Mouse (Mus musculus): ENCODE results near the gene Ppox. TPM values are rescaled to one million over a fixed set of nuclear protein-coding genes. Genes with fewer than 3 reads are reported as not detected.
A peak's percentile ranks its signal among the peaks of the same experiment; 100 is the strongest.
"Not testable (repeated sequence)": the region's sequence is repeated elsewhere in the genome, so short reads cannot be mapped to it uniquely, and the experiment has no call there.

Ppox gene
- polyA plus RNA-seq, 1 experiment from 2014 or later, result 54.5 TPM

DNA sequence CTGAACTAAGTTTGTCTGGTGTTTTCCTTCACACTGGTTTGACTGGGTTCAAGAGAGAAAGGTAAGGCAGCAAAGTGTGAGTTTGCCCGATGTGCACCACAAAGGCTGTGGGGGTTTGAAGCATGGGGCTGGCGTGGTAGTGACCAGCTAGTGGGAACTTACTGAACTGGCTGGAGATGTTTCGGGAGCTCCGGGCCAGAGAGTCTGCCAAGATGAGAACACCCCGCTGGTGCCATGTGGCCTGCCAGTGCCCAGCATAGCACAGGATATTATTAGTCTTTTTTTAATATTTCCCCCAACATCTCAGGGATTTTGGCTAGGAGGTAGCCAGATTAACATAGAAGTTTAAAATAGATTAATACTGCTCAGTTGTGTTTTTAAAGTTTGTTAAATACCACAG, 39.2 kb upstream of the Ppox start:
- no peak overlapping the region for H3K27ac ChIP-seq (ENCODE audit: low read length)
- peaks cover 6% of the 10 kb centered on the region; the same call in 1 of the 2 replicates for H3K4me1 ChIP-seq (ENCODE audit: control insufficient read depth, insufficient read depth, low read length)
- 0 out of 2 replicates have a peak overlapping the region, but pooled peaks have one; percentile 19 for H3K4me2 ChIP-seq (ENCODE audit: low read depth, low read length)
- 26% methylated on average over 5 of the region's 5 CpGs for WGBS
- no peak for ATAC-seq (ENCODE audit: insufficient read depth, low FRiP score)
- no peaks in the 10 kb centered on the region for H3K27me3 ChIP-seq (ENCODE audit: control insufficient read depth, insufficient read depth, low read length)
- H3K9me3 ChIP-seq (replicated peaks; ENCODE audit: control insufficient read depth, low read length), result no peaks in the 10 kb centered on the region
- H3K4me3 ChIP-seq (replicated peaks; ENCODE audit: low read length), result 0 out of 2 replicates have a peak overlapping the region, but pooled peaks have one; percentile 8
- no peak overlapping the region for H3K9ac ChIP-seq (ENCODE audit: low read length)
- no peaks in the 10 kb centered on the region for H3K36me3 ChIP-seq (ENCODE audit: control insufficient read depth, insufficient read depth, low read length)

DNA sequence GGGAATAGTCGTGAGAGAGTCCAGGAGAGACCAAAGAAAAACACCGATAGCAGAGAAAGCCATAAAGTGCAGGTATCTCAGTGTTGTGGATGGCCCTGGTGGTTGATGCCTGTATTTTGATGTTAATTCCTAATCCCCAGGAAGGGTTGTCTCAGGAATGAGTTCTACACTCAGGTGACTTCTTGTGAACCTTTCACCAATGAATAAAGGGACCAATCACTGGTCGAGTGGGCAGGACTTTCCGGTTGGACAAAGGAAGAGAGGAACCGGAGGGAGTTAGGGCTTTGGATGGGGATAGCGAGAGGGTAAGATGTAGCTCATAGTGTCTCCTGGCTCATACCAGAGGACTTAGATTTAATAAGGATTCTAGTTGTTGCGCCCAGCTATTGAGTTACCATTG, 38.8 kb upstream of the Ppox start:
- H3K4me1 ChIP-seq (ENCODE audit: control insufficient read depth, insufficient read depth, low read length), result peaks cover 6% of the 10 kb centered on the region; the same call in 1 of the 2 replicates

DNA sequence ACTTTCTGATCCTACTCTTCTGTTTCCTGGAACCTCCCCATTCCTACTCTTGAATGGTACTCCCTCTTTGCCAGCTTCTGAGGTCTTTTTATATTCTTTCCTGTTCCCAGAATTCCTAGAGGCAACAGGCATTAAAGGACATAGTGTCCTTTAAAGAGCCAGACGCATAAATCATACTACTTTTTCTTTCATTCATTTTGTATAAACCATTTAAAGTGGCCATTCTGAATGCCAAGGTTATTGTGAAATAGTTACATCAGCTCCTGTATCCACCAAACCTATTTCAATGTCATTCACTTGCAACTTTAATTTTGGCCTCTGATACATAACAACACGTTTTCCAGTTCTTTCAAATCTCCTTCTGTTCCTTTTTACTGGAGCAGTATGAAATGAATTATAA, 28.3 kb upstream of the Ppox start:
- Histone ChIP-seq H3K27me3 (ENCODE audit: control insufficient read depth, insufficient read depth, low read length) (no peaks in the 10 kb centered on the region), H3K36me3 (ENCODE audit: control insufficient read depth, insufficient read depth, low read length) (no peaks in the 10 kb centered on the region), H3K27ac (ENCODE audit: low read length) (no peak overlapping the region), H3K9me3 (replicated peaks; ENCODE audit: control insufficient read depth, low read length) (no peaks in the 10 kb centered on the region), H3K9ac (ENCODE audit: low read length) (no peak overlapping the region), H3K4me1 (ENCODE audit: control insufficient read depth, insufficient read depth, low read length) (no peaks in the 10 kb centered on the region), H3K4me3 (replicated peaks; ENCODE audit: low read length) (no peak overlapping the region), H3K4me2 (ENCODE audit: low read depth, low read length) (no peak overlapping the region)
- ATAC-seq (ENCODE audit: insufficient read depth, low FRiP score), result no peak
- WGBS, result 57% methylated on average over 2 of the region's 2 CpGs

More for the DNA sequence above, 38.8 kb upstream of the Ppox start:
- no peak for ATAC-seq (ENCODE audit: insufficient read depth, low FRiP score)
- 21% methylated on average over 7 of the region's 7 CpGs for whole genome bisulfite sequencing
- H3K9me3 ChIP-seq (replicated peaks; ENCODE audit: control insufficient read depth, low read length), result no peaks in the 10 kb centered on the region
- H3K36me3 ChIP-seq (ENCODE audit: control insufficient read depth, insufficient read depth, low read length), result no peaks in the 10 kb centered on the region
- 0 out of 2 replicates have a peak overlapping the region, but pooled peaks have one; percentile 8 for H3K4me3 ChIP-seq (replicated peaks; ENCODE audit: low read length)
- H3K27ac ChIP-seq (ENCODE audit: low read length), result no peak overlapping the region
- no peak overlapping the region for H3K9ac ChIP-seq (ENCODE audit: low read length)
- H3K4me2 ChIP-seq (ENCODE audit: low read depth, low read length), result 0 out of 2 replicates have a peak overlapping the region, but pooled peaks have one; percentile 19
- H3K27me3 ChIP-seq (ENCODE audit: control insufficient read depth, insufficient read depth, low read length), result no peaks in the 10 kb centered on the region

DNA sequence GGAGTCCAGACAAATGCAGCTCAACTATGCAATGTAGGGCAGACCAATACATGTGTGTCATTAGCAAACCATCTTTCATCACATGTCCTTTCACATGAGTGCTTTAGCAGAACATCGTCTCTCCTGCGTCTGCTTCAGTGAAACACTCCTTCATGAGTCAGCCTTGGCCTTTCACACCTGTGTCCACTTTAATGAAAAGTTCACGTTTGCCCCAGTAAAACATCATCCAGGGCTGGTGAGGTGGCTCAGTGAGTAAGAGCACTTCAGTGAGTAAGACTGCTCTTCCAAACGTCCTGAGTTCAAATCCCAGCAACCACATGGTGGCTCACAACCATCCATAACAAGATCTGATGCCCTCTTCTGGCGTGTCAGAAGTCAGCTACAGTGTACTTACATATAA, 25.2 kb upstream of the Ppox start:
- not testable (repeated sequence) for H3K4me2 ChIP-seq (ENCODE audit: low read depth, low read length); H3K9me3 ChIP-seq (replicated peaks; ENCODE audit: control insufficient read depth, low read length); H3K27ac ChIP-seq (ENCODE audit: low read length); H3K4me3 ChIP-seq (replicated peaks; ENCODE audit: low read length); ATAC-seq (ENCODE audit: insufficient read depth, low FRiP score); H3K36me3 ChIP-seq (ENCODE audit: control insufficient read depth, insufficient read depth, low read length); H3K27me3 ChIP-seq (ENCODE audit: control insufficient read depth, insufficient read depth, low read length); H3K9ac ChIP-seq (ENCODE audit: low read length); H3K4me1 ChIP-seq (ENCODE audit: control insufficient read depth, insufficient read depth, low read length)
- WGBS, result 59% methylated on average over 5 of the region's 5 CpGs

DNA sequence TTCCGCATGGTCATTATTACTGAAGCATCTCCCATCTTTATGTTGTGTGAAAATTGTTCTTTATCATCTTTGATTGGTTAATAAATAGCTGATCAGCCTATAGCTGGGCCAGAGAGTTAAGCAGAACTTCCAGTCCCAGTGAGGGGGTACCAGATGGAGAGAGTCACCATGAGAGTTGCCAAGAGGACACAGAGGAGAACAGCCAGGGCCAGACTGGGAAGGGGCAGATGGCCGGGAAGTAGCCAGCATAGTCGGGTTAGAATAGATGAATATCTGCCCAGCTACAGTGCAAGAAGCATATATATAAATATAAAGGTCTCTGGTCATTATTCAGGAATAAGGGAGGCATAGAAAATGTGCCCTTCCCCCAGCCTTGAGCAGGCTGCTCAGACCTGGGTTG, 17.2 kb upstream of the Ppox start:
- Histone ChIP-seq H3K36me3 (ENCODE audit: control insufficient read depth, insufficient read depth, low read length) (no peaks in the 10 kb centered on the region), H3K27me3 (ENCODE audit: control insufficient read depth, insufficient read depth, low read length) (peaks cover 5% of the 10 kb centered on the region; the same call in 1 of the 2 replicates), H3K9ac (ENCODE audit: low read length) (no peak overlapping the region), H3K4me3 (replicated peaks; ENCODE audit: low read length) (no peak overlapping the region), H3K9me3 (replicated peaks; ENCODE audit: control insufficient read depth, low read length) (no peaks in the 10 kb centered on the region), H3K27ac (ENCODE audit: low read length) (no peak overlapping the region), H3K4me2 (ENCODE audit: low read depth, low read length) (no peak overlapping the region), H3K4me1 (ENCODE audit: control insufficient read depth, insufficient read depth, low read length) (peaks cover 7% of the 10 kb centered on the region)
- WGBS, result 53% methylated on average over 3 of the region's 3 CpGs
- no peak for ATAC-seq (ENCODE audit: insufficient read depth, low FRiP score)

DNA sequence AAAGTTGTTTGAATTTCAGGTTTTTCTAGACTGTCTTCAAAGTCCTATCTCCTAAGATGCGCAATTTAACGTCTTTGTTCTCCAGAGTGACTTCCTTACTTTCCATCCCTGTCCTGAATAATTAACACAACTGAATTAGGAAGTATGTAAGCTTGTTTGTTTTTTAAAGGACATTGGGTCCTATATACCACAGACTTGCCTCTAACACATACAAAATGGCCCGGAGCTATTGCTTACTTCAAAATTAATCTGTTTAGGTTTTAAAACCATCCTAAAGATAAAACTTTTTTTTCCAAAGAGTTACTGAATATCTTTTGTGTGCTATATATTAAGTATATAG, 14.0 kb upstream of the Ppox start:
- ATAC-seq (ENCODE audit: insufficient read depth, low FRiP score), result peak; percentile 18; the same call in 1 of the 2 replicates
- peak overlapping the region; percentile 98 for H3K27ac ChIP-seq (ENCODE audit: low read length)
- H3K4me1 ChIP-seq (ENCODE audit: control insufficient read depth, insufficient read depth, low read length), result peaks cover 7% of the 10 kb centered on the region
- peaks cover 5% of the 10 kb centered on the region; the same call in 1 of the 2 replicates for H3K27me3 ChIP-seq (ENCODE audit: control insufficient read depth, insufficient read depth, low read length)
- no peaks in the 10 kb centered on the region for H3K9me3 ChIP-seq (replicated peaks; ENCODE audit: control insufficient read depth, low read length)
- H3K9ac ChIP-seq (ENCODE audit: low read length), result peak overlapping the region; percentile 92
- H3K4me3 ChIP-seq (replicated peaks; ENCODE audit: low read length), result peak overlapping the region; percentile 82
- no peaks in the 10 kb centered on the region for H3K36me3 ChIP-seq (ENCODE audit: control insufficient read depth, insufficient read depth, low read length)
- H3K4me2 ChIP-seq (ENCODE audit: low read depth, low read length), result peak overlapping the region; percentile 55
- 16% methylated on average over 3 of the region's 3 CpGs for WGBS

DNA sequence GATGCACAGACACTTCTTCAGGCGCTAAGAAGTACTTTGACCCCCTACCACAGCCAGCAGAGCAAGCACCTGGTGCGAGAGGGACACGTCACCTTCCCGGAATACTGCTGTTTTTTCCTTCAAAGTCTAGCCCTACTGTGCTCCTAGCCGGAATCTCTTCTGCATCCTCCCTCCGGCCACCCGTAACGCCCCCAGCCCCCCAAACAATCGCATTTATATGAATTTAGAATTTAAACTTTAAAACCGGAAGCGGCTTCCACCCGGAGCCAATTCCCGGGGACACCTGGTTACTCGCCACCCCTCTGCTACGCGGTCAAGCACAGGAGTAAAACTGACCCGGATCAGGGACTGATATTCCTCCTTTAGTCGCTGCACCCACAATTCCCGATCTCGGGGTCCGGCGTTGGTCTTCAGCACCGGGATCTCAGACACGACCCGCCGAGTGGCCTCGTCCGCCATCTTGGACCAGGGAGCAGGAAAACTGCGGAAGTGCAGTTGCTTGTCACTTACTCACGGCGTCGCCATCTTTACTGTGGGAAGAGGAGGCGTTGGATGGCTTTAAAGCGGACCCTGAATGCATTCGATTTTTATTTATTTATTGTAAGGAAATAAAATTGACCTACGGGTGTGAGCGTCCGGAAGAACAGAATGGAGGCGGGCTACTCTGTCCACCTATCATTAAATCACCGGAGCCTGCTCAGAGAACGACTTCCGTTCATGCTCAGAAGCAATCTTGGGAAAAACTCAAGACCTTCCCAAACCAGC, 13.5 kb upstream of the Ppox start, which contains the start of gene Ufc1:
TSS of gene Ufc1 (minus strand) at position 727 of the 765 bp plus-strand sequence.
- H3K4me1 ChIP-seq (ENCODE audit: control insufficient read depth, insufficient read depth, low read length), result peaks cover 7% of the 10 kb centered on the region
- H3K27ac ChIP-seq (ENCODE audit: low read length), result peak within 1 kb of the TSS; percentile 98
- peak within 1 kb of the TSS; percentile 82 for H3K4me3 ChIP-seq (replicated peaks; ENCODE audit: low read length)
- peaks cover 5% of the 10 kb centered on the region; the same call in 1 of the 2 replicates for H3K27me3 ChIP-seq (ENCODE audit: control insufficient read depth, insufficient read depth, low read length)
- peak within 1 kb of the TSS; percentile 92 for H3K4me2 ChIP-seq (ENCODE audit: low read depth, low read length)
- ATAC-seq (ENCODE audit: insufficient read depth, low FRiP score), result peak; percentile 82
- H3K36me3 ChIP-seq (ENCODE audit: control insufficient read depth, insufficient read depth, low read length), result no peaks in the 10 kb centered on the region
- WGBS, result under 1% methylated on average over 42 of the region's 42 CpGs
- peak within 1 kb of the TSS; percentile 92 for H3K9ac ChIP-seq (ENCODE audit: low read length)
- H3K9me3 ChIP-seq (replicated peaks; ENCODE audit: control insufficient read depth, low read length), result no peaks in the 10 kb centered on the region

DNA sequence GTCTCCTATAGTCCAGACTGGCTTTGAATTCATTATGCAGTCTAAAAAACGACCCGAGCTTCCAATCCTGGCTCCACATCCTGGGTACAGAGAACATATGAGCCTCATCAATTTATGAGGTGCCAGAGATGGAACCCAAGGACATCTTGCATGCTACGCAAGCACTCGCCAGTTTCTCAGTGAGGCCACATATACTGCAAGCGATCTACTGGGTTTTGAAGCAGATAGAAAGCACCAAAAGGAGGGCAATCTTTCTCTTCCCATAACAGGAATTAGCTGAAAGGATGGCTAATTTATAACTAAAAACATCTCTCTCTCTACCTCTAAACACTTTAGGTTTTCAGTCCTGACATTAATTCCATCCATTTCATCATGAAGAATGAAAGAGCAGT, 12.9 kb upstream of the Ppox start:
- WGBS, result 36% methylated on average over 5 of the region's 5 CpGs

DNA sequence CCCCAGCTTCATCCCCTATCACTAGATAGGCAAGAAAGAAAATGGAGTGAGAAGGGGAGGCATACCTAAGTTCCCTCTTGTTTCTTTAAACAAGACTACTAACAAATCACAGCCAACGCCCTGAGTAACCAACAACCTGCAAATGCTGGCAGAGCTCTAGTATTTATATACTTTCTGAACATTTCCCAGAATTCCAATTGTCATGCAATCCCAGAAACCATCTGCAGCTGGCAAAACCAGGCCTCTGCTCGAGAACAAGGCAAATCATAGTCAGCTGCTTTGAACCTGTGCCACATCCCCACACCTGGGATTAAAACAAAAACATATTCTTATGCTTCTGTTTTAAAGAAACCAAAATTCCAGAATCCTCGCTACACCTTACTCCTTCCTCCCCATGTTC, 12.4 kb upstream of the Ppox start:
- peak overlapping the region; percentile 82 for H3K4me3 ChIP-seq (replicated peaks; ENCODE audit: low read length)
- ATAC-seq (ENCODE audit: insufficient read depth, low FRiP score), result no peak
- H3K9me3 ChIP-seq (replicated peaks; ENCODE audit: control insufficient read depth, low read length), result no peaks in the 10 kb centered on the region
- peaks cover 5% of the 10 kb centered on the region; the same call in 1 of the 2 replicates for H3K27me3 ChIP-seq (ENCODE audit: control insufficient read depth, insufficient read depth, low read length)
- no peak overlapping the region for H3K9ac ChIP-seq (ENCODE audit: low read length)
- 0 out of 2 replicates have a peak, but pooled peaks cover 6% of the 10 kb centered on the region for H3K36me3 ChIP-seq (ENCODE audit: control insufficient read depth, insufficient read depth, low read length)
- peak overlapping the region; percentile 92 for H3K4me2 ChIP-seq (ENCODE audit: low read depth, low read length)
- 77% methylated on average over 3 of the region's 3 CpGs for WGBS
- no peak overlapping the region for H3K27ac ChIP-seq (ENCODE audit: low read length)
- peaks cover 8% of the 10 kb centered on the region for H3K4me1 ChIP-seq (ENCODE audit: control insufficient read depth, insufficient read depth, low read length)

More for the DNA sequence above, 12.9 kb upstream of the Ppox start:
- Histone ChIP-seq H3K4me1 (ENCODE audit: control insufficient read depth, insufficient read depth, low read length) (peaks cover 7% of the 10 kb centered on the region), H3K27ac (ENCODE audit: low read length) (peak overlapping the region; percentile 98), H3K4me3 (replicated peaks; ENCODE audit: low read length) (peak overlapping the region; percentile 82), H3K9me3 (replicated peaks; ENCODE audit: control insufficient read depth, low read length) (no peaks in the 10 kb centered on the region), H3K9ac (ENCODE audit: low read length) (peak overlapping the region; percentile 92), H3K27me3 (ENCODE audit: control insufficient read depth, insufficient read depth, low read length) (peaks cover 5% of the 10 kb centered on the region; the same call in 1 of the 2 replicates), H3K36me3 (ENCODE audit: control insufficient read depth, insufficient read depth, low read length) (0 out of 2 replicates have a peak, but pooled peaks cover under 1% of the 10 kb centered on the region), H3K4me2 (ENCODE audit: low read depth, low read length) (peak overlapping the region; percentile 92)
- no peak for ATAC-seq (ENCODE audit: insufficient read depth, low FRiP score)
